Mouse (Mus musculus): Measurements from ENCODE around the gene Tox4. TPM values are rescaled to one million over a fixed set of nuclear protein-coding genes. Genes with fewer than 3 reads are reported as not detected.
A peak's percentile ranks its signal among the peaks of the same experiment; 100 is the strongest.
"Not testable (repeated sequence)": the region's sequence is repeated elsewhere in the genome, so short reads cannot be mapped to it uniquely, and the experiment has no call there.

The Tox4 gene
- polyA plus RNA-seq, 1 experiment from 2014 or later = 56.2 TPM

DNA sequence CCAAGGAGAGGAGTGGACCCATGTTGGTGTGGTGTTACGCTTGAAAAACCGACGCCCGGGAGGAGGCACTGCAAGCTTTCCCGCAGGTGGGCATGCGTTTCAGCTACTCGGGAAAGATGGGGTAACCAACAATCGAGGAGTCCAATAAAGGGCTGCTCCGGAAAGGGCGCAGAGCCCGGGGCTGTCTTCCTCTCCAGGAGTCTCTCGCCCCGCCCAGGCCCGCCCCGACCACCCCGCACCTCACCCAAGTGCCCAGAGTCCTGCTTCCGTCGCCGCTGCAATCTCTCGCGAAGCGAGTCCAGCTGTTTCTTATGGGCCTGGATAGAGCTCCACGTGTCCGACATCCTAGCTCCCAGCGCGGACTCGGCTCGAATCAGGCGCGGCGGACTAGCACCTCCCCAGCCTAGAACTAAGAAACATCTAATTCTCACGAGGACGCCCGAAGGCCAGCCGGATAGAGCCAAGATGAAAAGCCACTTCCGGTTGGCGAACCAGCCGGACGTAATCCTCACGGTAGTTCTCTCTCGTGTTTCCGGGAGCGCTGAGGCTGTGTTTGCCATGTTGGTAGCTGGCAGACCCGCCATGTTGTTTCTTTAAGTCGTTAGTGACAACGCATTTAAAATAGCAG lies 25.8 kb downstream of the Tox4 start, which contains the start of gene Mettl3:
Gene Mettl3 (minus strand): TSS at position 485 of the 628 bp plus-strand sequence.
- DNase-seq (ENCODE audit: low spot score) = peak; percentile 92
- Histone ChIP-seq H3K36me3 (ENCODE audit: control insufficient read depth, insufficient read depth, low read length) (no peaks in the 10 kb centered on the region; the same call in 1 of the 2 replicates), H3K4me1 (replicated peaks; ENCODE audit: control insufficient read depth, insufficient read depth, low read length) (peaks cover 3% of the 10 kb centered on the region), H3K9me3 (ENCODE audit: control insufficient read depth, low read length) (no peaks in the 10 kb centered on the region), H3K4me3 (ENCODE audit: low read depth, low read length) (peak within 1 kb of the TSS; percentile 49), H3K4me2 (ENCODE audit: low read depth, low read length, severe bottlenecking) (peak within 1 kb of the TSS; percentile 71), H3K9ac (ENCODE audit: low read length) (peak within 1 kb of the TSS; percentile 66), H3K27me3 (ENCODE audit: control insufficient read depth, insufficient read depth, low read length) (no peaks in the 10 kb centered on the region), H3K27ac (ENCODE audit: low read depth, low read length) (peak within 1 kb of the TSS; percentile 89)
- WGBS = under 1% methylated on average over 46 of the region's 46 CpGs
- peak; percentile 94 for ATAC-seq (replicated peaks; ENCODE audit: low FRiP score)

DNA sequence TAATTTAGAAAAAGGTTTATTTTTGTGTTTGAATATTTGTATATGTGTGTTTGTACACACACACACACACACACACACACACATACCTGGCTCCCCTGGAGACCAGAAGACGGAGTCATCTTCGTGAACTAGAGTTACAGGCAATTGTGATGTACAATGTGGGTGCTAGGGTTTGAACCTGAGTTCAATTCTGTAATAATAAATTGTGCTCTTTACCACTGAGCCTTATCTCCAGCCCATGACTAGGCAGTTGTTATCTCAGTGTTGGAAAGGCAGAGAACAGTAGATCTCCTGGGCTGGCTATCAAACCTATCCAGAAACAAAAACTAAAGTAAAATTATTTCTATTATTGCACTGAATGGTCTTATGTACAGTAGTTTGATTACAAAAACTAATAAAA lies 27.2 kb downstream of the Tox4 start:
- no peak overlapping the region for H3K9ac ChIP-seq (ENCODE audit: low read length)
- DNase-seq (ENCODE audit: low spot score) = no peak
- no peak for ATAC-seq (replicated peaks; ENCODE audit: low FRiP score)
- 98% methylated on average over 2 of the region's 2 CpGs for WGBS
- no peaks in the 10 kb centered on the region for H3K27me3 ChIP-seq (ENCODE audit: control insufficient read depth, insufficient read depth, low read length)
- no peak overlapping the region for H3K4me2 ChIP-seq (ENCODE audit: low read depth, low read length, severe bottlenecking)
- H3K27ac ChIP-seq (ENCODE audit: low read depth, low read length) = no peak overlapping the region
- H3K36me3 ChIP-seq (ENCODE audit: control insufficient read depth, insufficient read depth, low read length) = peaks cover 3% of the 10 kb centered on the region; the same call in 1 of the 2 replicates
- H3K4me1 ChIP-seq (replicated peaks; ENCODE audit: control insufficient read depth, insufficient read depth, low read length) = peaks cover 3% of the 10 kb centered on the region
- no peaks in the 10 kb centered on the region for H3K9me3 ChIP-seq (ENCODE audit: control insufficient read depth, low read length)
- no peak overlapping the region for H3K4me3 ChIP-seq (ENCODE audit: low read depth, low read length)

DNA sequence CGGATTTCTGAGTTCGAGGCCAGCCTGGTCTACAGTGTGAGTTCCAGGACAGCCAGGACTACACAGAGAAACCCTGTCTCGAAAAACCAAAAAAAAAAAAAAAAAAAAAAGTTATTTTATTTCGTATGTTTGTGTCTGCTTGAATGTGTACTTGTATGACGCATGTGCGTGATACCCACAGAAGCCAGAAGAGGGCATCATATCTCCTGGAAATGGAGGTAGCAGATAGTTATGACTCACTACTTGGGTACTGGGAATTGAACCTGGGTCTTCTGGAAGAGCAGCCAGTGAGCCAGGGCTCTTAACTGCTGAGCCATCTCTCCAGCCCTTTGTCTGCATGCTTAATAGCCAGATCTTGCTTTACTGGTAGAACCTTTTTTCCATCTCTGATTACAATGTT lies 31.4 kb downstream of the Tox4 start:
- H3K9ac ChIP-seq (ENCODE audit: low read length); H3K27ac ChIP-seq (ENCODE audit: low read depth, low read length); H3K4me2 ChIP-seq (ENCODE audit: low read depth, low read length, severe bottlenecking); H3K9me3 ChIP-seq (ENCODE audit: control insufficient read depth, low read length); H3K4me3 ChIP-seq (ENCODE audit: low read depth, low read length); DNase-seq (ENCODE audit: low spot score); ATAC-seq (replicated peaks; ENCODE audit: low FRiP score); H3K27me3 ChIP-seq (ENCODE audit: control insufficient read depth, insufficient read depth, low read length): not testable (repeated sequence)
- peaks cover 35% of the 10 kb centered on the region for H3K36me3 ChIP-seq (ENCODE audit: control insufficient read depth, insufficient read depth, low read length)
- 92% methylated on average over 5 of the region's 6 CpGs for WGBS
- H3K4me1 ChIP-seq (replicated peaks; ENCODE audit: control insufficient read depth, insufficient read depth, low read length) = peaks cover 14% of the 10 kb centered on the region

DNA sequence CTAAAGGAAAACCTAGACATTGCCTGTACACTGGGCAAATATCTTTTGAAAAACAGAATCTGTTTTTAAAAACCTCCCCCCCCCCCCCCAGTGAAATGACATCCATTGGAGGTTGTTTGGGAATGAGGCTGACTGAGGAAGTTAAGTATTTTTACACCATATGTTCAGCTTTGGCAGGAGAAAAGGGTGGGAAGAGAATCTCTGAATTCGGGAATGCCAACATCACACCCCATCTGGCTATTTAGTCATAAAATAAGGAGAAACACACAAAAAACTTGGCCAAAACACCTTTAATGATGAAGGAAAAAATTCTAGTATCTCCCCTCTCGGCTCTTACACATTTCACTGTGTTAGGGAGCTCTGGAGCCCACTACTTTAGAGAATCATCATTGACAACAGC lies 32.0 kb downstream of the Tox4 start:
- no peak overlapping the region for H3K4me3 ChIP-seq (ENCODE audit: low read depth, low read length)
- H3K9me3 ChIP-seq (ENCODE audit: control insufficient read depth, low read length) = no peaks in the 10 kb centered on the region
- no peak overlapping the region for H3K27ac ChIP-seq (ENCODE audit: low read depth, low read length)
- H3K27me3 ChIP-seq (ENCODE audit: control insufficient read depth, insufficient read depth, low read length) = no peaks in the 10 kb centered on the region
- H3K4me2 ChIP-seq (ENCODE audit: low read depth, low read length, severe bottlenecking) = no peak overlapping the region
- peaks cover 35% of the 10 kb centered on the region for H3K36me3 ChIP-seq (ENCODE audit: control insufficient read depth, insufficient read depth, low read length)
- H3K4me1 ChIP-seq (replicated peaks; ENCODE audit: control insufficient read depth, insufficient read depth, low read length) = peaks cover 15% of the 10 kb centered on the region
- no peak overlapping the region for H3K9ac ChIP-seq (ENCODE audit: low read length)
- ATAC-seq (replicated peaks; ENCODE audit: low FRiP score) (no peak), DNase-seq (ENCODE audit: low spot score) (no peak)
- WGBS = 98% methylated on average over 2 of the region's 2 CpGs

DNA sequence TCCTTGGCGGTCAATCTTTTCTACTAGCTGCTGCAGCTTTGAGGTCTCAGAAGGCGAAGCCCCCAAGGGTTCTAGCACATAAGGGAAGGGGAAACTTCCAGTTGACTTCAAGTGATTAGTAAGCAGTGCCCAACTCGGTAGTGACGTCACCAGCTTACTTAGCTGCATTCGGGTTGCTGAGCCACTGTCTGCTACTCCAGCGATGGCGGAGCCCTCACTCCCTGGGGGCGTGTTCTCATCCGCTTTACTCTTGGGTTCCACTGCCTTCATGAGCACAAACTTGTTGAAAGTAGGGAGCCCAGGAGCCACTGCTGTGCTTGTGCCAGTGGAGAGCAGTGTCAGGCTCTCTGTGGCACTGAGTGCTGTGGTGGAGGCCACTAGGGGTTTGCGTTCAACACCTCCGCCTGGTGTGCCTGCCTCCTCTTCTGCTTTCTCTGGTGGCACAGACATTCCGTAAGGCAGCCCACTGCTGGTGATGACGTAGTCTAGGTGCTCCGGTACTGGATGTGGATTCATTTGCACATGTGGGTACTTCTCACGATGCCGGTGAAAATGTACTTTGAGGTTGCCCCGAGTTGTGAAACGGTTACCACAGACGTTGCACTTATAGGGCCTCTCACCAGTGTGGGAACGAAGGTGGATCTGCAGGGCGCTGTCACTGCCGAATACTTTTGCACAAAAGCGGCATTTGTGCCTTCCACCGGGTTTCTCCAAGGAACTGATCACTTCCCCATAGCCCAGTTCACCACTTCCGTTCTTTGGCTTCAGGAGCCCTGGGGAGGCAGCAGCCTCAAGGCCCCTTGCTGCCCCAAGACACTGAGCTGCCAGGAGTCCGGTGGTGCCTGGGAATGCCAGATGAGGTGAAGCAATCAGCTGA lies 35.2 kb downstream of the Tox4 start:
- no peak overlapping the region; the same call in 1 of the 2 replicates for H3K9ac ChIP-seq (ENCODE audit: low read length)
- WGBS = 86% methylated on average over 26 of the region's 26 CpGs
- no peak overlapping the region for H3K27ac ChIP-seq (ENCODE audit: low read depth, low read length)
- peak overlapping the region; percentile 72; the same call in 1 of the 2 replicates for H3K4me2 ChIP-seq (ENCODE audit: low read depth, low read length, severe bottlenecking)
- ATAC-seq (replicated peaks; ENCODE audit: low FRiP score) (no peak), DNase-seq (ENCODE audit: low spot score) (no peak)
- H3K4me3 ChIP-seq (ENCODE audit: low read depth, low read length) = peak overlapping the region; percentile 54; the same call in 1 of the 2 replicates
- peaks cover 35% of the 10 kb centered on the region for H3K36me3 ChIP-seq (ENCODE audit: control insufficient read depth, insufficient read depth, low read length)
- H3K27me3 ChIP-seq (ENCODE audit: control insufficient read depth, insufficient read depth, low read length) = no peaks in the 10 kb centered on the region
- no peaks in the 10 kb centered on the region for H3K9me3 ChIP-seq (ENCODE audit: control insufficient read depth, low read length)
- peaks cover 15% of the 10 kb centered on the region for H3K4me1 ChIP-seq (replicated peaks; ENCODE audit: control insufficient read depth, insufficient read depth, low read length)

DNA sequence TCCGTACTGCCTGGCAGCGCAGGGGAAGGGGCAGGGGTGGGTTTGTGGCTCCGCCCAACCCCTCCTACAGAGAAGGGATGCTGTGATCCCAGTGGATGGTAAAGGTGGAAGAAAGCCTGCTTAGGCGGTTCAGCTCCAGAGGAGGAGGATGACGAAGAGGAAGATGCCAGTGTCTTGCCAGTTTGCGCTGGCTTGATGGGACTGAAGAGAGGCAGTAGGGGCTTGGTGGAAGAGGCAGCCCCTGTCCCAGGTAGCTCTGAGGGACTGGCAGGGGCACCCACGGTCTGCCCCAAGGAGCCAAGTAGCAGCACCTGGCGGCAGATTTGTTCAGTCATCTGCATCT lies 35.8 kb downstream of the Tox4 start:
- 46% methylated on average over 8 of the region's 8 CpGs for WGBS
- ATAC-seq (replicated peaks; ENCODE audit: low FRiP score) (no peak), DNase-seq (ENCODE audit: low spot score) (no peak)
- Histone ChIP-seq H3K27ac (ENCODE audit: low read depth, low read length) (0 out of 2 replicates have a peak overlapping the region, but pooled peaks have one; percentile 77), H3K4me3 (ENCODE audit: low read depth, low read length) (peak overlapping the region; percentile 54), H3K9me3 (ENCODE audit: control insufficient read depth, low read length) (no peaks in the 10 kb centered on the region), H3K27me3 (ENCODE audit: control insufficient read depth, insufficient read depth, low read length) (no peaks in the 10 kb centered on the region), H3K9ac (ENCODE audit: low read length) (peak overlapping the region; percentile 78), H3K4me1 (replicated peaks; ENCODE audit: control insufficient read depth, insufficient read depth, low read length) (peaks cover 15% of the 10 kb centered on the region), H3K36me3 (ENCODE audit: control insufficient read depth, insufficient read depth, low read length) (peaks cover 35% of the 10 kb centered on the region), H3K4me2 (ENCODE audit: low read depth, low read length, severe bottlenecking) (peak overlapping the region; percentile 72)

DNA sequence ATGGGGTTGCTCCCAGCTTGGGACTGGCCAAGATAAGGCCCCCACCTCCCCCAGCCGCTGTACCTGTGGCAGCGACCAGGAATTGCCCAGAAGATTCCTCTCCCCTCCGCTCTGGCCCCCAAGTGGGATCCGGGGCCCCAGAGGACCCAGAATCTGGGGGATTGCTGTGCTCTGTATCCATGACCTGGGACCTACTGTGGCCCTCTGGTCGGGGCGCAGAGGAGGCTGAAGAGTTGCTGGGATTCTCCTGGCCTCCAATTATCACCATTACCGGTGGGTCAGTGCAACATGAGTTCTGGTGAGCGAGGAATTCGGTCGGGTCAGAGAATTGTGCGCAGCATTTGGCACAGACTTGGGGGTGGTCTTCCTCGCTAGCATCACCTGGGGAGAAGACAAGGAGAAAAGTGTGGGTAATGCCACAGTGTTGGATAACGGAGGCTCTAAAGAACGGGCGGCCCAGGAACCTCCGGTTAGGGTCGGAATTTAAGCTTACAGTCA lies 36.4 kb downstream of the Tox4 start:
- Histone ChIP-seq H3K27me3 (ENCODE audit: control insufficient read depth, insufficient read depth, low read length) (no peaks in the 10 kb centered on the region), H3K9ac (ENCODE audit: low read length) (peak overlapping the region; percentile 78), H3K4me1 (replicated peaks; ENCODE audit: control insufficient read depth, insufficient read depth, low read length) (peaks cover 15% of the 10 kb centered on the region), H3K36me3 (ENCODE audit: control insufficient read depth, insufficient read depth, low read length) (peaks cover 35% of the 10 kb centered on the region), H3K9me3 (ENCODE audit: control insufficient read depth, low read length) (no peaks in the 10 kb centered on the region), H3K4me3 (ENCODE audit: low read depth, low read length) (peak overlapping the region; percentile 54), H3K4me2 (ENCODE audit: low read depth, low read length, severe bottlenecking) (peak overlapping the region; percentile 72), H3K27ac (ENCODE audit: low read depth, low read length) (peak overlapping the region; percentile 77)
- 12% methylated on average over 17 of the region's 17 CpGs for whole genome bisulfite sequencing
- ATAC-seq (replicated peaks; ENCODE audit: low FRiP score) (no peak), DNase-seq (ENCODE audit: low spot score) (no peak)

DNA sequence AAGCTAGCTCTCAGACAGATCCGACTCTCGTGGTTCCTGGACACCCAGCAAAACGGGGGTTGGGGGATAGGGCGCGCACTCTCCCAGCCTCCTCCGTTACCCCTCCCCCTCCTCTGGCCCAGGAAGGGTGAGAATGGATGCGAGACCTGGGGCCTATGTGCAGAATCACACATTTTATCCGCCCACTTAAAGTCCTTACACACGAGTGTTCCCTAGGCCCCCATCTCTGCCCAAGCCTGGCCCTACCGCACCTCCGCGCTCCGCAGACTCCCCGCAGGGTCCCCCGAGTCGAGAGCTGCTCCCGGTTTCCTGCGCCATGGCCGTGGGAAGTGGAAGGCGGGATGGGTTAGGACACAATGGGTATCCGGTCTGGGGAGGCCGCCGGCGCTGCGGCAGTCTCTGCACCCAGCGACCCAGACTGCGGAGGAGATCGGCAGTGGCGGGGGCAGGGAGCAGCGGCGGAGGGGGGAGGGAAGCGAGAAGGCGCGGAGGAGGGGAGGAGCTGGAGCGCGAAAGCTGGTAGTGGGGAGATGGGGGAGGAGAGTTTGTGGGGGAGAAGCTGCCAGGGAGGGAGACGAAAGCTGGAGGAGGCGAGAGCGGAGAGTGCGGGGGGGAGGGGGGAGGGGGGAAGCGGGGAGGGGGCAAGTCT lies 37.0 kb downstream of the Tox4 start:
- Histone ChIP-seq H3K4me1 (replicated peaks; ENCODE audit: control insufficient read depth, insufficient read depth, low read length) (peaks cover 15% of the 10 kb centered on the region), H3K36me3 (ENCODE audit: control insufficient read depth, insufficient read depth, low read length) (peaks cover 31% of the 10 kb centered on the region), H3K27ac (ENCODE audit: low read depth, low read length) (peak overlapping the region; percentile 77), H3K27me3 (ENCODE audit: control insufficient read depth, insufficient read depth, low read length) (no peaks in the 10 kb centered on the region), H3K9ac (ENCODE audit: low read length) (peak overlapping the region; percentile 78), H3K4me3 (ENCODE audit: low read depth, low read length) (peak overlapping the region; percentile 54), H3K9me3 (ENCODE audit: control insufficient read depth, low read length) (no peaks in the 10 kb centered on the region), H3K4me2 (ENCODE audit: low read depth, low read length, severe bottlenecking) (peak overlapping the region; percentile 72)
- ATAC-seq (replicated peaks; ENCODE audit: low FRiP score) (peak; percentile 85), DNase-seq (ENCODE audit: low spot score) (peak; percentile 90)
- WGBS = under 1% methylated on average over 30 of the region's 41 CpGs
